Mouse (Mus musculus): Measurements from ENCODE around the gene Morc1. TPM values are rescaled to one million over a fixed set of nuclear protein-coding genes. Genes with fewer than 3 reads are reported as not detected.

Gene Morc1
- not detected for total RNA-seq (2021)
- long read RNA-seq, experiment 1: 0 reads
- long read RNA-seq, experiment 2: 0 reads

DNA sequence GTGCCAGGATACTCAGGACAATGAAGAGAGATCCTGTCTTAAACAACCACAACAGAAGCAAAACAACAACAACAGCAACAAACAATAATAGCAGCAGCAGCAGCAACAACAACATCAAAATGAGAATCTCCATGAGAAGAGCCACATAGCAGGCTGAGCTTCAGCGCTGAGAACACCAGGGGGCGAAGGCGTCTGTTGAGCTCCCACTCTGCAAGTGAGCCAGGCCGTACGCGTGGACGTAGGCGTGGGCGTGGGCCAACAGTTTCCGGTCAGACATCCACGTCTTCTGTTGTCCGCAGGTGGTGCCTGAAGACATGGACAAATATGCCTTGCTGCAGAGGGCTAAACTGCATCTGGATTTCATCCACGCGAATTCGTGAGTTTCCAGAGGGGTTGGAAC is at the start of gene Morc1:
TSS of gene Morc1 (plus strand) at position 211 of the 400 bp plus-strand sequence.
- no peak for DNase-seq

DNA sequence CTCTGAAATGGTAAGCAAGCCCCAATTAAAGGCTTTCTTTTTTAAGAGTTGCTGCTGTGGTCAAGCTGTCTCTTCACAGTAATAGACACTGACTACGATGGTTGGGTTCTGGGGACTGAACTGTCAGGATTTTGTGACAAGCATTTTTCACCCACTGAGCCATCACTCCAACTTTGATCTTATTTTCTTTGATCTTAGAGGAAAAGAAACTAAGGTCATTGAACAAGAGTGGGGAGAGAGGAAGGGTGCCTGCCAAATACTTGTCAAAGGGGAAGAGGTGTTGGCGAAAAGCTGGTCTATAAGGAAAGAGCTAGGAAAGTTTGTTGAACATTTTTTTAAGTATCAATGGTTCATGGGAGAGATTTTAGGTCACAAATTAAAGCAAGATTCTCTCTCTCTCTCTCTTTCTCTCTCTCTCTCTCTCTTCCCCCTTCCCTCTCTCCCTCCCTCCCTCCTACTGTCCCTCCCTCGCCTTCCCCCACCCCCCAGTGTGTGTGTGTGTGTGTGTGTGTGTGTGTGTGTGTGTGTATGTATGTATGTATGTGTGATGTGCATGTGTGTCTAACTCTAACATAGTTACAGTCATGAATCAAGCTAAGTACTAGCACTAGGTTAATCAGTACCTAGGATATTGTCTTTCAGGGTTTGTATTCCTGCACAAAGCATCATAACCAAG is 47.3 kb upstream of the Morc1 start:
- DNase-seq: peak in 1 of 2 experiments; percentile 5

DNA sequence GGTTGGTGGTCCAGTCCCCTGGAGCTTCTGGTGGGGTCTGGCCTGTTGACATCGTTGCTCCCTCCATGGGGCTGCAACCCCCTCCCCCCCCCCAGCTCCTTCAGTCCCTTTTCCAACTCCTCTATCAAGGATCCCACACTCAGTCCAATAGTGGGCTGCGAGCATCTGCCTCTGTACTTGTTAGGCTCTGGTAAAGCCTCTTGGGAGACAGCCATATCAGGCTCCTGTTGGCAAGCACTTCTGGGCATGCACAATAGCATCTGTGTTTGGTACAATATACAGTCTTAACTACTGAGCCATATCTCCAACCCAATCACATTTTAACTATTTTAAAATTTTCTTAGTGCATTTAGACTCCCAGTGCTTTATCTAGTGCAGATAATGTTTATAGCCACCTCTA is 44.1 kb upstream of the Morc1 start:
- no peak for DNase-seq

DNA sequence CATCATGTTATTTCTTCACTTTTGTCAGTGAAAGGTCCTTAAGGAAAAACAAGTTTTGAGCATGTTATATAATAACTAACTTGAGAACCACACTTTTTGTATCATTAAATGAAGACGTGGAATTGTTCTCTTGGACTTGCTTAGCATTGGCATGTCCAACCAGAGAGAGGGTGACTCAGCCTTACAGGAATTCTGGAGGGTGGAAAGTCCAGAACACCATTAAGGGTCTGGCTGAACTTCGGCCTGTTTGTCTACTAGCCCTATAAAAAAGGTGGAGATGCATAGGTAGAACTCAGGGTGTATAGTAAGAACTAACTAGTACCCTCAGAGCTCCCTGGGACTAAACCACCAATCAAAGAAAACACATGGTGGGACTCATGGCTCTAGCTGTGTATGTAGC is 35.8 kb upstream of the Morc1 start:
- no peak for DNase-seq

DNA sequence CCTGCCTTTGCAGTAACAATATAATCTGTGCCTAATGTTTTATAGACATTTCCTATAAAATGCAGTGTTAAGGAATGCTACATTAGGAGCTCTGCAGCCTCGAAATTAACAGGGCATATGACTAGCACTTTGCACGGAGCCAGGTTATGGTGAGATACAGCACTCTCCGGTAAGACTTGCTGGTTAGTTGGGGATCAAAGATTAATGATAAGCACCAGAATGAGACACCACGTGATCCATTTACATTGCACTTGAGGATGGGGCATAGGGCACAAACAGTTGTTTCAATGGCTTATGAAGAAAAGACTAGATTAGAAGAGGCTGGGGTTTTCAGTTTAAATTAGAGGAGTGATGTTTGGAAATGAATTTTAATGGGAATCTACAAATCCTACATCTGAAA is 28.1 kb upstream of the Morc1 start:
- DNase-seq: no peak

DNA sequence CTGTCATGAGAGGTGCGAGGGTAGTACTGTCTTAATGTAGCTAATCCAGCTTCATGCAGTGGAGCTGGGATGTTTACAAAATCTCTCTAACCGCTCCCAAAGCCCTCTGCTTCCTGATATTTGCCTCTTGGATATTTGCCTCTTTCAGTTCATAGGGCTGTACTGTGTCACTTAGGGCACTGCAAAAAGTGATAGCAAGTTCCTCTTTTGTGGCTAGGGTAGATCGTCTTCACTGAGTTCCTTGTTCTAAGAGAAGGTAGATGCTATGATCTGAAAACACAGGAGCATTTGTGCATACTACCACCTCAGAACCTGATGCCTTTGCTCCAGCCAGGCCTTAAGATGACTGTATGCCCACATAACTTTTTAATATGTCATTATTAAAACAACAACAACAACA is 27.6 kb upstream of the Morc1 start:
- DNase-seq: no peak

DNA sequence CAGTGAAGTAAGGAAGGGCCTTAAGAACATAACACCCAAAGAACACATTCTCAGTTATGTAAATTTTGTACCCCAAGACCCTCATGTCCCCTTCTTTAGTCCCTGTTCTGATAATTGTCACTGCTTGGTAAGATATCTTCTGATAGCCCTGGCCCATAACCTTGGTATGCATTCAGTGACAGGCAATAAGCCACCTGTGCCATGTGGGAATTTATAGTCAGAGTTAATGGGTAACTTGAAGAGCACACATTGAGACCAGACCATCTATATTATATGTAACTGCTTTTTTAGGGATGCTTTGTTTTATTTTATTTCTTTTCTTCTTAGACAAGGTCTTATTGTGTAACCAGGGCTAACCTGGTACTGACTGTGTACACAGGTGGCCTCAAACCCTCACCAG is 27.0 kb upstream of the Morc1 start:
- DNase-seq: no peak

DNA sequence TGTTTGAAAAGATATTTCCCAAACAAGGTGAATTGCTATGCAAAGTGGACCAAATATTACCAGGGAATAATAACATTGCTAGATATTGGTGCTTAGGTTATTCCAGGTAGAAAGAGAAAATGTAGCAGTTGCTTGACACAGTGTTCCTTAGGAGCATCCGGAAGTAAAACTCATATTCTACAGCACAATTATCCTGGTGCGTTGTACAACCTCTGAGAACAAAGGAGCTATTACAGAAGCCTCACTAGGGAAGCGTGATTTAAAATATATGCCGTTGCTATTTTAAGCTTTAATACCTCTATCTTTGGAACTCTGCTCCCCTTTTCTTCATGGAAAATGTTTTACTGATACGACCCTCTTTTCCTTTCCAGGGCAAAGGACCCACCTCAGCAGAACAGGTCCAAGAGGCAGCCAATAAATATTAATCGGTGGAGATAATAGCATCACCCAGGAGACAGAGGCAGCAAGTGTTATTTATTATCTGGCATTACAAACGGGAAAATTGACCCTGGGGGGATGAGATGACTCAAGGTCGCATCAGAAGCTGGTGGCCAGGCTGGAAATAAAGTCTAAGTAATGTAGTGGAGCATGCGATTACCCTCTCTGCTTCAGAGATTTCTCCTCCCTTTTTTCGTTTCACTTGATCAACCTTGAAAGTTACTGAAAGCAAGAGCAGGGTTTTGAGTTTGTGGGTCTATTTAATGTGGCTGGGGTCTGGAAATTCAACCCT is 25.2 kb upstream of the Morc1 start:
- peak; percentile 13 to 28 for DNase-seq

DNA sequence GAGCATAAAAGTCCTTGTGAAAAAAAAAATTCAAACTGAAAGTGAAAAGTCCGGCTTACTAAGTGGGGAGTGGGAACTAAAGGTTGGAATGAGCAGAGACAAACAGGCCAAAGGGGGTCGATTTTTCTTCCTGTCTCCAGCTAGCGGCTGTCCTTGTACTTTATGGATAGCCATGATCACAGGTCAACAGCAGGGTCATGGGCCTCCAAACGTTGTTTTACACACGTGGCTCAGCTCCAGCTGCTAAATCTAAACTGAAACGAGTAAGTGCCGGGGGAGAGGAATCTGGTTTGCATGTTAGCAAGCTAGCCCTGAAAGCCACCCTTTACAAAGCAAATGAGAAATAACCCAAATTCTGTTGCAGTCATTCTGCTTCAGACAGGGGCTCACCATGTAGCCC is 21.5 kb upstream of the Morc1 start:
- DNase-seq: peak; percentile 25 to 36

DNA sequence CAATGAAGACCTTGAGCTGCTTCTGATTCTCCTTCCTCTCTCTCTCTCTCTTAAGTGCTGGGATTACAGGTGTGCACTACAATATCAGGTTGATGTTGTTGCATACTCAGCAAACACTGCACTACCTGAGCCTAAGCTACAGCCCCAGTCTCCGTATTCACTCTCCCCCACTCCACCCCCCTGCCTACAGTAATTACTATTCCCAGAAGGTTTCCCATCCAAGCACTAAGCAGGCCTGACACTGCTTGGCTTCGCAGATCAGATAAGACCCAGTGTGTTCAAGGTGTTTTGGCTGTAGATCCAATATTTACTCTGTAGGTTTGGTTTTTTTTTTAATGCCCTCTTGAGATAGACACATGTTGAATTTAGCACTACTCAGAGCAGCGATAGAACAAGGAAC is 20.9 kb upstream of the Morc1 start:
- no peak for DNase-seq

DNA sequence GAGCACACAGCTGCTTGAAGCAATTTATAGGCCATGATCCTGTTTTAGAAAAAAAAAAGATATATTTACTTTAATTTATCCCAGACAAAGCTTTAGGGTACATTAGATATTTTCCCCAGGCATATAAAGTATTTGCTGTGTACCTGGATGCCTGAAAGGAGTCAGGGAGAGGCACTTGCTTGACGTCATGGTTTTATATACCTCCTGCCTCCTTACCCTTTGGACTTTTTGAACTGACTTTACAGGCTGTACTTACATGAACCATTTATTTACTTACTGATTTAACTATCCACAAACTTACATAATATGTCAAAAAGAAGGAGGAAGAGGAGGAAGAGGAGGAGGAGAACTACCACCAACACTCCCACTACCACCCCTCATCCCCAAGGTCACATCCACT is 18.8 kb upstream of the Morc1 start, which contains the start of gene Gm5485:
TSS of gene Gm5485 (minus strand) at position 171 of the 400 bp plus-strand sequence.
- no peak for DNase-seq

DNA sequence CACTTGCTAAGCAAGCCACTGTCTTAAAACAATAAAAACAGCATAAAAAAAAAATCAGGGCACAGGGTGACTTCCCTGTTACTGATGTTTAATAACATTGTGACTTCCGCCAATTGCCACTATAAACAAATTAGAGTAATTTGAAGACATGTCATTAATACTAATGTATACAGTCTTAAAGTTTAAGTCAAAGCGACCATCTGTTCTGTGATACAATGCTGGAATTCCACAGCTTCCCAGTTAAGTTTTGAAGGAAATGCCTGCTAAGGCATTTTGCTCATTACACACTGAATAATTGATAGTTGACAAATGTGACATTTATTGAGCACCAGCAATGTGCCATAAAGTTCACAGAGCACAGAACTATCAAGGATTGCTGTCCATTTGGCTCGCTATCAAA is 12.5 kb upstream of the Morc1 start:
- no peak for DNase-seq

DNA sequence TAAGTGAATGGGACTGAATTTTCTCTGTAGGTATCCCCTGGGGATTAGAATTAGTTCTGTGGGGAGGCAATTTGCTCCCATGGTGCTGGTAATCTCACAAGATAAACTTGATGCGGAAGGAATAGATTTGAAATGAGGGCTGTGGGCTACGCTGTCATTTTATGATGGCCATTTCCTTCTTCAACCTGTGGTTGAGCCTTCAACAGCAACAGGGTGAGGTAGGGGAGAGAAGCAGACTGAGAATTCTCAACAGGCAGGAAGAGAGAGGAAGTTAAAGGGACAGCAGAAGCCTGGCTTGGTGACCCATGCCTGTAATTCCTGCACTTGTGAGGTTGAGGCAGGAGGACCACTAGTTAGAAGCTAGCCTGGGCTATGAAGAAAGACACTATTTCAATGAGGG is 12.0 kb upstream of the Morc1 start:
- no peak for DNase-seq

DNA sequence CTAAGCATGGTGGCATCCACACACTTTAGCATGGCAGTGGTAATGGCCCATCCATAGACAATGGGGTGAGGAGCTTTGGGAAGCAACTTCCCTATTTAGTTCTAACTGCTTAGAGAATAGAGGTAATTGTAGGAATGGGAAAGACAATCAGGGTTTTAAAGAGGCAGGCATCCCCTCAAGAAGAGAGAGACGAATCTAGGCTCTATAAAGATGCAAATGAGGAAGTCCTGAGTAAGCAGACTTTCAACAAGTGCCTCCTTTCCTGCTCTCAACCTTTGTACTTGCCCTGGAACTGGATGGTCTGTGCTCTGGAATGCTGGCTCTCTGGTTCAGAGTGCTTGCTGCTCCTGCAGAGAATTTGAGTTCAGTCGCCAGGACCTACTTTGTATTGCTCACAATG is 8.5 kb upstream of the Morc1 start:
- no peak for DNase-seq

DNA sequence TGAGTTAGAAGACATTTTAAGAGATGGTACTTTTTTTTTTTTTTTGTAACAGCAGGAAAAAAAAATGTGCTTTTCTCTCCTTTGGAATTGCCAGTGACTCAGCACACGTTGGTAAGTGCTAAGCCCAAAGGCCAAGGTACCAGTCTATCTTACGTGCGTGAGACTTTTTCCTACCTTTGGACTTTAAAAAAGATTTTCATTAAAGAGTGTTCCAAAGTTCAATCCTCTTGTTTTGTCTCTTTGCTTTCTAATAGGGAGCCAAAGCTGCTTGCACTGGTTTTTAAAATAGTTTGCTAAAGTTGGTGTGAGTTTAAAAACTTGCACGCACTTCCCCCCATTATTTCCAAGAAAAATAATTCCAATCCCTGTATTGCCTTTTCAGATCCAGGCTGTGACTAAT is 7.0 kb upstream of the Morc1 start:
- peak in 1 of 2 experiments; percentile 11 for DNase-seq

DNA sequence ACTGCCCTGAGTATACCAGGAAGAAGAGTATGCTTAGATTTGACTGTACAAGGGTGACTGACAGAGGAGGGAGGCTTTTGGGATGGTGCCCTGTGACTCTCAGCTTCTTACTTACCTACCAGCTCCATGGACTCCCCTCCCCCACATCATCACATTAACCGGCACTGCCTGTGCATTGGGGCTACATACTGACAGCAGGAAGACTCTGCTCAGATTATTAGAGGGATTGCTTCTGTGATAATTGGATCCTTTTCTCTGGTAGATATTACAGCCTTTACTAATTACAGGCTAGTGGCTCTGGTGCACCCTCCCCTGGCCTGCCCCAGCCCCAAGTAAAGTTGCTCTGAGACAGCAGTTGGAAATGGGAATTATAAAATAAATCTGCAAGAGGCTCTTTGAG is 1.6 kb upstream of the Morc1 start:
- DNase-seq: no peak

DNA sequence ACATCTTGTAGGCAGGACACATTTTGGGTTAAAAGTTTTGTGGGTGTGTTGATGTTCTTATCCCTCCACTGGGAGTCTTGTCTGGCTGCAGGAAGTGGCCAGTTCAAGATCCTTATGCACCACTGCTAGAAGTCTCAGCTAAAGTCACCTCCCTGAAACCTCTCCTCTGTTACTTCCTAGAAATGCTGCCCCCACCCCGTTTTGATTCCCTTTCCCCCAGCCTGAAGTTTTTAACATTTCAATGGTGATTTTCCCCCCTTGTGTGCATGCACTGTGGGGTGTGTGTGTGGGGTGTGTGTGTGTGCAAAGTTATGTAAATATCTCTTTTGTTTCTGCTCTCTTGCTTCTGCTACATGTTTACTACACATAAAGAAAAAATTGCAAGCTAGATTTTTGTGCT is 4.4 kb downstream of the Morc1 start:
- DNase-seq: no peak

DNA sequence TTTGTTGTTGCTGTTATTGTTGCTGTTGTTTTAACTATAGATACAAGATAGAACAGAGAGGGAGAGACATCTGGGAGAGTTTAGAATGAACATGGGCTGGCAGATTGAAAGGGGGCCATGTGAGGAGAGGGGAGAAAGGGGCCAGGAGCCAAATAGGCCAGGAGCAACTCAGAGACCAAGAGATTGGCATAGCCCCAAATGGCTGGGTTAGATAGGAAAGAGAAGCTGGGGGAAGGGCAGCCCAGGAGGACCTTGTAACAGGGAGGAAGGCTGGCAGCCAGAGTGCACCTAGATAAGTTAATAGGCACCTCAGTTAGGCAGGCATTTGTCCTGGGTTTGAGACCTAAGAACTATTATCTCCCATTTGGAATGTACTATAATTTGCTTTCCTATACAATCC is 6.4 kb downstream of the Morc1 start:
- no peak for DNase-seq

DNA sequence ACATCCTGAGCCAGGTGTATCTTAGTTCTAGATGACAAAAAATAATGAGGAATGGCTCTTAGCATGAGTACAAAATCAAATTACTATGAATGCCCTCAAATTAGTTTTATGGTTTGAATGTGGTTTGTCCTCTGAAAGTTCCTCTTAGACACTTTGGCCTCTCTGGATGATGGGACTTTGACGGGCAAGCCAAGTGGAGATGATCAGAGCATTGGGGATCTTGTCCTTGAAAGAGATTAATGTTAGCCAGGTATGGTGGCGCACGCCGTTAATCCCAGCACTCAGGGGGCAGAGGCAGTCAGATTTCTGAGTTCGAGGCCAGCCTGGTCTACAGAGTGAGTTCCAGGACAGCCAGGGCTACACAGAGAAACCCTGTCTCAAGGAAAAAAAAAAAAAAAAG is 13.6 kb downstream of the Morc1 start:
- DNase-seq: no peak

DNA sequence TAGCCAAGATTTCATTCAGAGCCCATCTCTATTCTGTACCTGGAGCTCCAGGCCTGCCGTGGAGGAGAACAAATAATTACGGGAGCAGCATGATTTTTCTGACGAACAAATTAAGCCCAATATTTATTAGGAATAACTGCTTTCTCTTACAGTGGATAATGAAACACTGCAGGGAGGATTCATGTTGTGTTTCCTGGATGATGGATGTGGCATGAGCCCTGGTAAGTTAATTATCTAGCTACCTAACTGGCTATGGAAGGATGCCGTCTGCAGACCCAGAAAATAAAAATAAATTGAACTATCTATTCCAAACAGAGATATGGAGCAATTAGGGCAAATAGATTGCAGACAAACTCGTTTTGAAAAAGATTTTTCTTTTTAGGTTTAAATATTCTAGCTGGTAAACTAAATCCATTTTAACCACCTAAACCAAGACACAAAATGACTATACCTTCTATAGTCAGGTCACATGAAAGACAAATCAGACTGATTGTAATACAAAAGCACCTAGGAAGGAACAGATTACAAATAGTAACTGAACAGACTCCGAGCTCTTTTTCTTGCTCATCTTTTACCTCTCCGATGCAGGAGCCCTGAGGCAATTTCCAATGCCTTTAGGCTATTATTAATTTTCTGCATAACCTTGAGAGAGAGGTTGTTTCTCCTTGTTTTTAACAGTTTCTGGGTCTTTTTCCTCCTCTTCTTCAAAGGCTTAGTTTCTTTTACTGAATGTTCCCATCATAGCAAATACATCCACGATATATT is 15.3 kb downstream of the Morc1 start:
- DNase-seq: no peak

DNA sequence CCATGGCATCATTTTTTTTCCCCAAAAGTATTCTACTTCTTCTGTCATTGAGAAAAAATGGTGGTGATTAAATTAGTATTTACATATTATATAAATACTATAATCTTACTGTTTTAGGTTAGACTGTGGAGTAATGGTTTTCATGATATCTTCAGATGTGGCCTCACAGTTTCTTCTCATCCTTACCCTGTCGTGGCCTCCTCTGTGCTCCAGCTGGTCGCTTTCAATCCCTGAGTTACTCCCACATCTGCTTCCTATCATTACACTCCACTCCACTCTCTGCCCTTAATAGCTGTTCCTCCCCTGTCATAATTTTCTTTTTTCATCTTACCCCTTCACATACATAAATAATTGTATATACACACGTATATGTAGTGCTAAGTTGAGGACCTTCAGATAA is 22.2 kb downstream of the Morc1 start:
- no peak for DNase-seq

DNA sequence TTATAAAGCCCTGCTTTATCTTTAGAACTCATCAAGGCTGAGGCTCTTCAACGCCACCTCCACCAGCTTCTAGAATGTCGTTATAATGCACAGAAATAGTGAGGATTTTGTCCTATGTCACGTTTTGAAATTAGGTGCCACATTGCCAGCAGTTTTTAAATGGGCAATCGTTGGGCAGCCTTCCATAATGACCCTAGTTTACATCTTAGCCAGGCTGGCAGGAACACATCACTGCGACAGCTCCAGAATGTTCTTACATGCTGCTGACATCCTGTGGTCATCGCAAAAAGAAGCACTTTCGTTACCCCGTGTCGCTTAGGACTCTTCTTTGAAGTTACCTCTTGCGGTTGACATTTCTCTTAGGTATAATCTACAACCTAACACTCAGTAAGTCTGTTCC is 42.4 kb downstream of the Morc1 start:
- DNase-seq: no peak
